Mouse (Mus musculus) layer of hippocampus, adult 9-11 months (tissue): ENCODE data around the gene Hmgcl.
"Not testable (repeated sequence)": the region's sequence is repeated elsewhere in the genome, so short reads cannot be mapped to it uniquely, and the experiment has no call there.

Experiments used
- DNase-seq: peaks from one replicate; pipeline ENCODE4 v3.0.0; 2022

The Hmgcl gene

GRCm38 (mm10) chr4:135962198-135962597 is 15.9 kb downstream of the Hmgcl start:
- no peak for DNase-seq

DNA sequence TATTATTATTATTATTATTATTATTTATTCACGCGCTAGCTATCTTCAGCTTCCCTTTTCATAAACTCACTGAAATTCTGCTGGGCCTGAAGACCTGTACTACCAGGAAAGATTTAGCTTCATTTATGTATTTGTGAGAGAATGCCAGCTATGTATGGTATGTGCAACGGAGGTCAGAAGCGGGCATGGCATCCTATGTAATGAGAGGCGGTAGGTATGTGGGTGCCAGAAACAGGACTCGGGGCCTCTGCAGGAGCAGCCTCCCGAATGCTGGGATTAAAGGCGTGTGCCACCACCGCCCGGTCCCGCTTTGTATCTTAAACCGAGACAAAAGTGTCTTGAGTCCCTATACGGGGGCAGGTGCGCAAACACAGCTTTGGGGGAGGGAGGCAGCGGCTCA is 16.7 kb downstream of the Hmgcl start:
- no peak for DNase-seq

- DNase-seq: peak; percentile 95
Measured at GRCm38 (mm10) chr4:135963457-135964193, 17.4 kb downstream of the Hmgcl start, which contains the start of gene Gale. Gale (plus strand) TSS chr4:135963727.

GRCm38 (mm10) chr4:135964426-135964825 is 18.2 kb downstream of the Hmgcl start:
- DNase-seq: peak; percentile 59

- DNase-seq: no peak
Measured at GRCm38 (mm10) chr4:135965113-135965512, 18.9 kb downstream of the Hmgcl start.

GRCm38 (mm10) chr4:135966283-135966682 is 20.0 kb downstream of the Hmgcl start:
- no peak for DNase-seq

DNA sequence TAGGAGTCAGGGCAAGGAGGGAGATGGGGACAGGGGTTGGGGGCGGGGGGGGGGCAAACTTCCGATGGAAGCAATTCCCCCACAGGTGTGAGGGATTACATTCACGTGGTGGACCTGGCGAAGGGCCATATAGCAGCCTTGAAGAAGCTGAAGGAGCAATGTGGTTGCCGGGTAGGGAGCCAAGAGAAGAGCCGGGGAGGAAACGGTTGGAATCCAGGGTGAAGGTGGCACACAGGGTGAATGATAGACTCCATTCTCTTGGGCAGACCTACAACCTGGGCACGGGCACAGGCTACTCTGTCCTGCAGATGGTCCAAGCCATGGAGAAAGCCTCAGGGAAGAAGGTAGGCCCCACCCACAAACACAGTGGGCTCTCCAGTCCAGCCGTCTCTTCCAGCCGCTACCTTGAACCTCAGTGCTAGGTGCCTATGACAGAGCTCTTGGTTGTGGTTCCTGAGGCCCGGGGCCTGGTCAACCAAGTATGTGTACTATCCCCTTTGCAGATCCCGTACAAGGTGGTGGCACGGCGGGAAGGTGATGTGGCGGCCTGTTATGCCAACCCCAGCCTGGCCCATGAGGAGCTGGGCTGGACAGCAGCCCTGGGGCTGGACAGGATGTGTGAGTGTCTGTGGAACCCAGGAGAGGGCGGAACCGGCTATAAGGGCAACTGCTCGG is 21.0 kb downstream of the Hmgcl start:
- no peak for DNase-seq

DNA sequence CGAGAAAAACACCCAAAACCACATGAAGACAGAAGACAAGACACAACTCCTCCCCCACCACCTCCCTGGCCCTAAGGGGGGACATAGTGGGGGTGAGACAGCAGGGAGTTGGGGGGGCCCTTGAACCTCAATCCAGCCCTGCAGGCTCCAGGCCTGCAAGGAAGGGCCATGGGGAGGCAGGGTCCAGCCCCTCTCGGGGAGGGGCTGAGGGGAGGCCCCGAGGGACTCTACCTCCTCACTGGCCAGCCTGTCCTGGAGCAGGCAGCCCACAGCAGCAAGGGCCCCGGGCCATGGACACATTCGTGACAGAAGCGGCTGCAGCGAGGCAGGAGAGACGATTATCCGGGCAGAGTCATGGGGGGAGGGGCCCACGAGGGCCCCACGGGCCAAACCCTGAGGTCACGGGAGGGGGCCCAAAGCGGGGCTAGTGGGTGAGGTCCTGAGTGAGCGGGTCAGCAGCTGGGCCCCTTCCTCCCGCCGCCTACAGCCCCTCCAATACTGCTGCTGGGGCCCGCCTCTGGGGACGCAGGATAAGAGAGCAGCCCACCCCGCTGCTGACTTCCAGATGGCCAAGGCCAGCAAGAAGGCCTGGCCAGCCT is 22.1 kb downstream of the Hmgcl start:
- no peak for DNase-seq

- DNase-seq: no peak
Measured at GRCm38 (mm10) chr4:135969070-135969750, 23.0 kb downstream of the Hmgcl start.

- no peak for DNase-seq
Measured at GRCm38 (mm10) chr4:135970585-135970984, 24.3 kb downstream of the Hmgcl start.

- DNase-seq: no peak
Measured at GRCm38 (mm10) chr4:135971805-135972555, 25.7 kb downstream of the Hmgcl start.

GRCm38 (mm10) chr4:135972556-135972906 is 26.3 kb downstream of the Hmgcl start, which contains the start of gene Lypla2:
Lypla2 (minus strand) TSS chr4:135972626.
- peak; percentile 90 for DNase-seq

GRCm38 (mm10) chr4:135972911-135973811 is 26.9 kb downstream of the Hmgcl start:
- no peak for DNase-seq

- DNase-seq: no peak
Measured at GRCm38 (mm10) chr4:135976146-135976545, 29.9 kb downstream of the Hmgcl start.

GRCm38 (mm10) chr4:135980223-135980622 is 34.0 kb downstream of the Hmgcl start:
- not testable (repeated sequence) for DNase-seq

- peak; percentile 91 for DNase-seq
Measured at GRCm38 (mm10) chr4:135981524-135982063, 35.3 kb downstream of the Hmgcl start.

GRCm38 (mm10) chr4:135984556-135984955 is 38.3 kb downstream of the Hmgcl start:
- no peak for DNase-seq

DNA sequence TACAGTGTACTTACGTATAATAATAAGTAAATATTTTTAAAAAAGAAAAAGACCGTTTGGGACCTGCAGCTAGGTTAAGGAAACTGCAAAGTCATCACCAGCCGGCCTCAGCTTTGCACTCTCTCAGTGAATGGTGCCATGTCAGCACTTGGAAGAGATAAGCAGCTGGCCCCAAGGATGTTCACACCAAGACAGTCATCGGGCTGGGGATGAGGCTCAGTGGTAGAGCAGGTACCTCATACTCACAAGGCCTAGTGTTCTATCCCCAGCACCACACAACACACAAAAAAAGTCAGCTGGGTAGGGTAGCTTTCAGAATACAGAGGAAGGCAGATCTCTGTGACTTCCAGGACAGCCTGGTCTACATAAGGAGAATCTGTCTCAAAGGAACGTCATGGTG is 38.9 kb downstream of the Hmgcl start:
- no peak for DNase-seq

DNA sequence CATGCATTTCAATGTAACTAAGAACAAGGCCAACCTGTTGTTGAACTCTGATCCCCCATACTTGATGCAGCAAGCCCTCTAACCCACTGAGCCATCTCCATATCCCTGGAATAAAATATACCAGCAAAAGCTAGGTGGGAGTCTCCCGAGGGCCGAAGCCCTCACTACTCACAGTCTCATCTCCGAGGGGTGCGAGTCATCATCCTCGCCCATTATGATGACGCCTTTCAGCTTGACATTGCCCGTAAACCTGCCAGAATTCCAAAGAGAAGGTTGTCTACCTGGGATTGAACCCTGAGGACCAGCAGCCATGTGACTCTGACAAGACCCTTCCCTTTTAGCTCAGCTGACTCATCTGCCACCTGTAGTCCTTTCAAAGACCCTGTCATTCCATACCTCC is 39.5 kb downstream of the Hmgcl start:
- no peak for DNase-seq

GRCm38 (mm10) chr4:135986301-135986942 is 40.2 kb downstream of the Hmgcl start:
- DNase-seq: no peak
